ENCODE assay signal across 28 mouse cellular contexts in the genomic region with DNA sequence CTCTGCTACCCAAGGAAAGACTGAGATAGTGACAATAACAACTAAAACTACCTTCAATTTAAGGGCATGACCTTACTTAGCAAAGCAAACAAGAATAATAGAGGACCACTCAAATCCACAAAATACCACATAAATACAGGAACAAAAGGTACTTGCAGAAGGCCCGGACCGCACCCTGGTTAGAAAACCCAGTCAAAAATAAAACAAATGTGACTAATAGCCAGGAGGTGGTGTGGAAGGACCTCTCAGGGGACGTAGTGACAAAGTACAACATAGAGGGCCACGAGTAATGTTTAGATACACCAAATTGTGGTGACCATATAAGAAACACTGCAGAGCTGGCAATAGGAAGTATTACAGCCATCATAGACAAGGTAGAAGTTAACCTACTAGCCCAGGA. TPM values are rescaled to one million over a fixed set of nuclear protein-coding genes. Genes with fewer than 3 reads are reported as not detected.
DNase-seq lines count a peak whose midpoint lies in the region; ATAC-seq and TF ChIP-seq lines count a peak whose summit lies in the region.
"Had no signal": no experiment of that assay in that cellular context is flagged by ENCODE, and none has a peak within 500 bp of the region (broad histone marks: within the 10 kb centered on the region; RNA-seq: fewer than 3 reads in every experiment).

No protein-coding gene starts in this region.

- H3K36me3 ChIP-seq in lung, postnatal 0 days (ENCODE audit: insufficient read depth, low read length) = no peaks in the 10 kb centered on the region
- H3K36me3 ChIP-seq: embryonic facial prominence, embryonic 10.5 days; embryonic facial prominence, embryonic 12.5 days; forebrain, embryonic 15.5 days had no signal

- peak; percentile 53 for ATAC-seq in lung, postnatal 0 days
- ATAC-seq: activated CD4-positive, CD25-positive, alpha-beta regulatory T cell, adult 4 months; CD4-positive, CD25-positive, alpha-beta regulatory T cell, adult 4 months; forebrain, embryonic 13.5 days; forebrain, embryonic 15.5 days; Patski had no signal

- no peak for TF ChIP-seq CTCF in lung, adult 2 months (IDR thresholded peaks at IDR 0.05; ENCODE audit: insufficient read depth, low read length)
- TF ChIP-seq CTCF in lung, postnatal 0 days (IDR thresholded peaks at IDR 0.05) = no peak
- TF ChIP-seq CTCF in gastrocnemius, adult 2 months (IDR thresholded peaks at IDR 0.05) = no peak

- H3K9ac ChIP-seq in lung, postnatal 0 days (replicated peaks; ENCODE audit: low read depth) = no peak overlapping the region
- H3K9ac ChIP-seq: embryonic facial prominence, embryonic 12.5 days; forebrain, embryonic 13.5 days; forebrain, embryonic 15.5 days had no signal

- TF ChIP-seq EP300 in lung, postnatal 0 days (IDR thresholded peaks at IDR 0.05) = no peak

- intact Hi-C loops in gastrocnemius, adult 2 months (cut with DNase I) = no loop called here

- H3K27me3 ChIP-seq in lung, postnatal 0 days (replicated peaks; ENCODE audit: insufficient read depth, low read length) = no peaks in the 10 kb centered on the region
- H3K27me3 ChIP-seq: embryonic facial prominence, embryonic 12.5 days; forebrain, embryonic 13.5 days; forebrain, embryonic 15.5 days; Patski had no signal

- H3K4me3 ChIP-seq in lung, adult 2 months (replicated peaks; ENCODE audit: extremely low read depth, low read depth, low read length) = no peak overlapping the region
- H3K4me3 ChIP-seq in lung, postnatal 0 days (ENCODE audit: low read depth, low read length) = no peak overlapping the region
- H3K4me3 ChIP-seq in gastrocnemius, adult 2 months = no peak overlapping the region
- H3K4me3 ChIP-seq: embryonic facial prominence, embryonic 10.5 days; embryonic facial prominence, embryonic 12.5 days; forebrain, embryonic 13.5 days; forebrain, embryonic 15.5 days had no signal

- H3K4me1 ChIP-seq in lung, adult 2 months (ENCODE audit: control insufficient read depth, insufficient read depth, low read length) = no peaks in the 10 kb centered on the region
- H3K4me1 ChIP-seq in lung, postnatal 0 days (ENCODE audit: insufficient read depth, low read depth, low read length) = peaks cover 5% of the 10 kb centered on the region; the same call in 1 of the 2 replicates
- H3K4me1 ChIP-seq: embryonic facial prominence, embryonic 12.5 days; forebrain, embryonic 13.5 days; forebrain, embryonic 15.5 days had no signal

- 58% methylated on average over 4 of the region's 4 CpGs for WGBS in lung, adult 2 months
- WGBS in lung, postnatal 0 days = 49% methylated on average over 4 of the region's 4 CpGs

- H3K9me3 ChIP-seq in lung, postnatal 0 days (ENCODE audit: low read length) = no peaks in the 10 kb centered on the region
- H3K9me3 ChIP-seq: embryonic facial prominence, embryonic 10.5 days; embryonic facial prominence, embryonic 12.5 days; forebrain, embryonic 13.5 days; forebrain, embryonic 15.5 days; G1E had no signal

- DNase-seq in lung, adult 2 months = peak; percentile 20
- DNase-seq in lung, postnatal 14 days = no peak
- peak; percentile 63 for DNase-seq in lung, postnatal 0 days (ENCODE audit: low spot score)
- DNase-seq in lung, postnatal 4 days = no peak
- DNase-seq in lung, postnatal 25 days (ENCODE audit: low spot score) = peak; percentile 45
- no peak for DNase-seq in gastrocnemius, adult 2 months
- DNase-seq: adrenal gland, adult 8-10 months; adrenal gland, postnatal 14 days; B cell, adult 2 months; cerebellum, adult 11-12 months; cerebellum, adult 2 months; cerebellum, adult 9-10 months; cerebellum, postnatal 10 days; cerebellum, postnatal 25 days had no signal

- TF ChIP-seq POLR2A in lung, adult 2 months (IDR thresholded peaks at IDR 0.05; ENCODE audit: borderline replicate concordance, extremely low read depth, low read depth, low read length) = no peak

- H3K4me2 ChIP-seq in lung, postnatal 0 days (replicated peaks; ENCODE audit: low read depth, low read length) = no peak overlapping the region; the same call in 1 of the 2 replicates
- H3K4me2 ChIP-seq: embryonic facial prominence, embryonic 12.5 days; forebrain, embryonic 13.5 days; forebrain, embryonic 15.5 days had no signal

- no peak overlapping the region for H3K27ac ChIP-seq in lung, postnatal 0 days (ENCODE audit: low read length)
- no peak overlapping the region for H3K27ac ChIP-seq in gastrocnemius, adult 2 months
- H3K27ac ChIP-seq: embryonic facial prominence, embryonic 10.5 days; embryonic facial prominence, embryonic 12.5 days; forebrain, embryonic 13.5 days; forebrain, embryonic 15.5 days had no signal

RNA-seq across cellular contexts. Expression of a gene that starts 10.3 kb away (rescaled TPM):
- 10.7 and 15.7 TPM in 2 replicates for polyA plus RNA-seq in lung, adult 2 months (2012; rRNA removed)
- polyA plus RNA-seq in lung, postnatal 0 days (2015; fragmentation: Nextera tagmentation; extraction: Ambion mirVana) = 73.0 and 81.0 TPM in 2 replicates
- total RNA-seq in gastrocnemius, adult 2 months (2021) = 10 to 100 TPM; 18.3 to 19.5 TPM

RNA-seq across cellular contexts. Expression of a gene that starts 23.0 kb away (rescaled TPM):
- 39.9 and 49.6 TPM in 2 replicates for polyA plus RNA-seq in lung, adult 2 months (2012; rRNA removed)
- 47.4 and 50.4 TPM in 2 replicates for polyA plus RNA-seq in lung, postnatal 0 days (2015; fragmentation: Nextera tagmentation; extraction: Ambion mirVana)
- 10 to 100 TPM; 20.0 to 23.3 TPM for total RNA-seq in gastrocnemius, adult 2 months (2021)

RNA-seq across cellular contexts. Expression of a gene that starts 23.5 kb away (rescaled TPM):
- not detected in 2 replicates for polyA plus RNA-seq in lung, adult 2 months (2012; rRNA removed)
- not detected in 2 replicates for polyA plus RNA-seq in lung, postnatal 0 days (2015; fragmentation: Nextera tagmentation; extraction: Ambion mirVana)
- not detected for total RNA-seq in gastrocnemius, adult 2 months (2021)
- total RNA-seq: adrenal gland, adult 18-20 months; adrenal gland, adult 8-10 months; adrenal gland, postnatal 14 days; adrenal gland, postnatal 36 days; G1E had no signal
- polyA plus RNA-seq: activated CD4-positive, CD25-positive, alpha-beta regulatory T cell, adult 4 months; CD4-positive, CD25-positive, alpha-beta regulatory T cell, adult 4 months; cerebellum, adult 2 months; cortical plate, adult 2 months; embryonic facial prominence, embryonic 10.5 days; embryonic facial prominence, embryonic 14.5 days; forebrain, embryonic 11.5 days; forebrain, embryonic 13.5 days; forebrain, embryonic 15.5 days; G1E had no signal

RNA-seq across cellular contexts. Expression of a gene that starts 34.8 kb away (rescaled TPM):
- polyA plus RNA-seq in lung, adult 2 months (2012; rRNA removed) = not detected in 2 replicates
- polyA plus RNA-seq in lung, postnatal 0 days (2015; fragmentation: Nextera tagmentation; extraction: Ambion mirVana) = 0.10 TPM in 1 of 2 replicates, not detected in the other
- not detected for total RNA-seq in gastrocnemius, adult 2 months (2021)
- total RNA-seq: adrenal gland, adult 18-20 months; adrenal gland, postnatal 14 days; adrenal gland, postnatal 36 days; CH12.LX had no signal
- polyA plus RNA-seq: activated CD4-positive, CD25-positive, alpha-beta regulatory T cell, adult 4 months; CD4-positive, CD25-positive, alpha-beta regulatory T cell, adult 4 months; cerebellum, adult 2 months; cortical plate, adult 2 months; embryonic facial prominence, embryonic 10.5 days; embryonic facial prominence, embryonic 14.5 days; forebrain, embryonic 11.5 days; G1E had no signal

Comparison
In these comparisons a context has a peak if more than half of its experiments do, and no peak if none do; other contexts are left out.
1. DNase-seq: peak in lung, adult 2 months (single experiment), lung, postnatal 0 days (single experiment) and lung, postnatal 25 days (single experiment); none in lung, postnatal 14 days (single experiment), lung, postnatal 4 days (0 of 2) and gastrocnemius, adult 2 months (single experiment).